Mouse (Mus musculus): ENCODE measurements around the gene Slc9a3r2.

Slc9a3r2 gene

DNA sequence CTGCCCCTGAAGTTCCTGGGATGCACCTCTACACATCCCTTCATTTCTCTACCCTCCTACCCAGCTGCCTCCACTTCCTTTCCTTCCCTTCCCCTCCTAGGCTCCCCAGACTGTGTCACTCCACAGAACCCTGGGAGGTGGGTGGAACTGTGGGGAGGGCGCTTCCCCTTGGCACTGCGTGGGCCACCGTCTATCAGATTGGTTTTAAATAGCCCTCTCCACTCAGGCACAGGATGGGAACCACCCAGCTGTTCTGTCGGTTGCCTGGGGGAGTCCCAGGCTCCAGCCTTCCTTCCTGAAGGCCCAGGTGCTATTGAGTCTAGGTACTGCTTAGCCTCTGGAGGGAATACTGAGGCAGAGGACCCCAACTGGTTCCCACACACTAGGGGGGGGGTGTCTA lies 15.1 kb downstream of the Slc9a3r2 start:
- peak; percentile 56 for DNase-seq

DNA sequence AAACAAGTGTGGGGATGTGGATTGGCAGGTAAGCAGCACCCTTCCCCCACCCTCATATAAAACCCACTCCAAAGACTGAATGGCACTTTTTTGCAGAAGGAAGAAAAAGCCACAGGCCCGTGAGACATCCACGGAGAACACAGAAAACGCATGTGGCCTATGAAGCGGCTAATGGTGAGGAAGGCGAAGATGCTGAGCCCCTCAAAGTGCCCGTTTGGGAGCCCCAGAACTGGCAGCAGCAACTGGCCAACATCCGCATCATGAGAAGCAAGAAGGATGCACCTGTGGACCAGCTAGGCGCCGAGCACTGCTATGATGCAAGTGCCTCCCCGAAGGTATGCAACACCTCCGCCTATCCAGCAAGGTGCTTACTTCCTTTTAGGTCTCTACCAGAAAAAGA lies 16.3 kb downstream of the Slc9a3r2 start:
- DNase-seq, result no peak

DNA sequence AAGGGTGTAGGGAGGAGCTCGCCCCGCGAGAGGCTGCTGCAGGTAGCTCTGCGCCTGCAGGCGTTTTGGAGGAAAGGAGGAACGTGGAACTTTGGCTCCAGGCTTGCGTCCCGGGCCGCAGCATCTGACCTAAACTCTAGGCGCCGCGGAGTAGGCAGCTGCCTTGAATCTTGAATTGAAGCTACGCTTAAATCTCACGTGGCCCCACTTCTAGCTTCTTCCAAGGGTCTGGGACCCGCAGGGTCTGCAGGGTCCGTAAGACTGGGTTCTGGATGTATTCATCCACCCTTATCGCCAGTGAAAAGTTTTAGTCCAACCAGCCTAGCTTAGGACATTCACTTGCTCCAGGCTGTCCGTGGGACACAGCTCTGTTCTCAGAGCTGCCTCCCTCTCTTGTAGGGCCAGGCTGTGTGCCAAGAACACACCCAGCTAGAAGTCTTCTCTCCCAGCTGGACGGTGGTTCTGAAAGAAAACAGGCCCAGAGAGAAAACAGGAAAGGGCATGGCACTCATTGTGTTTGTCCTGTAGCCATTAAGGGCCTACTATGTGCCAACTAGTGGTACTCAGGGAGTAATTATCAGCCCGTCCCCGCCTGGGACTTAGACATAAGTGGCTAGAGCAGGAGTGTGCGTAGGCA lies 17.2 kb downstream of the Slc9a3r2 start:
- DNase-seq, result peak; percentile 63

DNA sequence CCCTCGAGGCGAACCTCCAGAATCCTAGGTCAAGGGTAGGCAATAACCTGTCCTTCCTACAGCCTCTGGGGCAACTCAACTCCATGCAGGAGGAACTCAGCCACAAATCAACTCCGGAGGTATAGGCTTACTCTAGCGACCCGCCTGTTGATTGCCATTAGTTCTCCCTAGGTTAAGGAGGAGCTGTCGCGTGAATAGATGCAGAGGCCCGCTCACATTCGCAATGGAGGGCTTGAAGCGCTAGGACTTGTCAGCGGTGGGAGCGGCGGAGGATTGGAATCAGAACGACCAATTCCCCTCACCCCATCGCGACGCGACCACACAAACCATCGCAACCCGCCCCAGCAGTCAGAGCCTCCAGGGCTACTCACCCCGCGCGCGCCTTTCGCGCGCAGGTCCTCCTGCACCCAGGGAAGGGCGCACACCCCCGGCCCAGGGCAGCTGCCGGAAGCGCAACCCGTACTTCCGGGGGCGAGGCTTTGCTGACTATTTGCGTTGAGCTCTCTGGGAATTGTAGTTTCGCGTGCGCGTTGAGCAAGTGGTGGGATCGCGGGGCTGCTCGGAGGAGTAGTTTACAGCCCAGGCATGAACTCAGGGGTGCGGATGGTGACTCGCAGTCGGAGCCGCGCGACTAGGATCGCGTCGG lies 17.8 kb downstream of the Slc9a3r2 start, which contains the start of the genes Tsc2 and Nthl1:
Tsc2 (minus strand) TSS at position 464 of the 646 bp plus-strand sequence.
Nthl1 (plus strand) TSS at position 514 of the 646 bp plus-strand sequence.
- peak; percentile 80 for DNase-seq

DNA sequence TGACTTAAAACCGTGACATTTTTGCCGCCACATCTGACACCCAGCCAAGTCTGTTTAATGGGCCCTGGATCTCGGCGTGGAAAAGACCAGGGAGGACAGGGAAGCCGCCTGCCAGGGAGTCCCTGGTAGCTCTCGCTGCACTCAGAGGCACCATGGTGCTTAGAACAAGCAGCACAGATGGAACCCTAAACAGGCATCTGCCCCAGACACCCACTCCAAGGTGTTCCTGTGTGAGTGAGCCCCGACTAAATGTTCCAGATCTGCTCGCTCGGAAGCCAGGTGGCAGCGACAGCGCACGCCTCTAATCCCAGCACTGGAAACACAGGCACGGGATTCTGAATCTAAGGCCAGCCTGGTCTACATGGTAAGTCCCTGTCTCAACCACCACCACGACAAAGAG lies 20.1 kb downstream of the Slc9a3r2 start:
- DNase-seq, result no peak

DNA sequence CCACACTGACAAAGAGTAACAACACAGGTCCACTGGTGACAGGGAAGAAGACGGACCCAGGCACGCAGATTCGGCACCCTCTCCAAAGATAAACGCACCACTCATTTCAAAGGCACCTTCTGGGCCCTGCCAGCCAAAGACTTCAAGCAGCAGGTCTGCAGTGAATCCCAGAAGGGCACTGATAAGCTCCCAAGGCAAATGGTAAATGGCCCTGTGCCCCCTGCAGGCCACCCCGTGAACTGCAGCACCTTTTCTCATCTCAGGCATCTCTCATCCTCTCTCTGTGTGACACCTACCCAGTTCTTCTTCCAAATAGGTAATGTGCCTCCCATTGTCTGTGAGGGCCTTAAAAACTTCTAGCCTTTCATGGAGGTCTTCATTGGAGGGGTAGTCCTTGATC lies 21.5 kb downstream of the Slc9a3r2 start:
- DNase-seq, result peak; percentile 54

DNA sequence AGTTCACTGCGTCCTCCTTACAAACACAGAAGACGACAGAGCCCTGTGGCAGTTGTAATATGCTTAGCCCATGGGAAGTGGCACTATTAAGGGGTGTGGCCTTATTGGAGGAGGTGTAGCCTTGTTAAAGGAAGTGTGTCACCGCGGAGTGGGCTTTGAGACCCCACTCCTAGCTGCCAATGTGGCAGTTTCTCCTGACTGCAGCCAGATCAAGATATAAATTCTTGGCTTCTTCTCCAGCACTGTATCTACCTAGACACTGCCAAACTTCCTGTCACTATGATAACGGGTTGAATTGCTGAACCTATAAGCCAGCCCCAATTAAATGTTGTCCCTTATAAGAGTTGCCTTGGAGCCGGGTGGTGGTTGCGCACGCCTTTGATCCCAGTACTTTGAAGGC lies 24.7 kb downstream of the Slc9a3r2 start:
- DNase-seq, result no peak

DNA sequence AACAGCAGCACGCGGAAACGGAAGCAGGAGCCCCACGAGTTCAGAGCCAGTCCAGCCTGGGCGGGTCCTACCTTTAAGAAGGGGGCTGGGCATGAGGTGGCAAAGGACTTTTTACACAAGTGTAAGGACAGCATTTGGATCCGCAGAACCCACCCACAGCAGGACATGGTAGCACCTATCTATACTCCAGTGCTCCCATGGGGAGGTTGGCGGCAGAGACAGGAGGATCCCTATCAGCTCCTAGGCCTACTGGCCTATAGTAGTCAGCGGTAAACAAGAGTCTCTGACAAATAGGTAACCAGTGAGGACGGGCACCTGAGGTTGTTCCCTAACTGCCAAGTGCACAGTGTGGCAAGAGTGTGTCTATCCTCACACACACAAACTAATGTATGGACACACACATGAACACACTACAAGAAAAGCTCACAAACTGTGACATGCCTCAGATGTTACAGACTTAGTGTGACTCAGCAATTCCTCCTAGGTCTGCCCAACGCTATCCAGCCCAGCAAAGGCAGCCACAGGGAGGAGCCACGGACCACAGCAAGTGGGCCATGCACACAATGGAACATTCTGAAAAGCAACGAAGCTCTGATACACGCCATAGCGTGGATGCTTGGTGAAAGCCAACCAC lies 32.4 kb downstream of the Slc9a3r2 start:
- no peak for DNase-seq

DNA sequence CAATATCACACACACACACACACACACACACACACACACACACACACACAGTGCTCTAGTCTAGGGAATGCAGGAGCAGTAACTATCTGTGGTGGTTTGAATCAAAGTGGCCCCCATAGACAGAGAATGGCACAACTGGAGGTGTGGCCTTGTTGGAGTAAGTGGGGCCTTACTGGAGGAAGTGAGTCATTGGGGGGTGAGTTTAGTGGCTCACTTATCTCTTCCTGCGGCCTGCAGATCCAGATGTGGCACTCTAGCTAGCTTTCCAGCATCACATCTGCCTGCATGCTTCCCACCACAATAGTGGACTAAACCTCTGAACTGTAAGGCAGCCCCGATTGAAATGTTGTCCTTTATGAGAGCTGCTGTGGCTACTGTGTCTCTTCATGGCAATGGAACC lies 39.4 kb downstream of the Slc9a3r2 start:
- DNase-seq, result no peak

DNA sequence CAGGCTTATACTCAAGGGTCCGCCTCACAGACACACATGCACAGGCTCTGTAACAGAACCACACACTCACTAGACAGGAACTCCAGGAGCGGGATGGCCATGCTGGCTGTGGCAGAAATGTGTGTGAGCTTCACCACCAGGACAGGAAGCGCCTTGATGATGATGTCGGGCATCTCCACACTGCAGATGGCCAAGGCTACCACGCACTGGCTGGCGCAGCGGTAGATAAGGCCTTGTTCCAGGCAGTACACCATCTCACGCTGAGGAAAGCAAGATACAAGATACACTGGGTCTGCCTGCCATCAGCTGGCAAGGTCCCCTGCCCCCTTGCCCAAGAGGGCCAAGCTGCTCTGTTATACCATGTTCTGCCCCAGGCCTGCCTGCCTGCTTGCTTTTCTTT lies 41.3 kb downstream of the Slc9a3r2 start:
- DNase-seq, result no peak

DNA sequence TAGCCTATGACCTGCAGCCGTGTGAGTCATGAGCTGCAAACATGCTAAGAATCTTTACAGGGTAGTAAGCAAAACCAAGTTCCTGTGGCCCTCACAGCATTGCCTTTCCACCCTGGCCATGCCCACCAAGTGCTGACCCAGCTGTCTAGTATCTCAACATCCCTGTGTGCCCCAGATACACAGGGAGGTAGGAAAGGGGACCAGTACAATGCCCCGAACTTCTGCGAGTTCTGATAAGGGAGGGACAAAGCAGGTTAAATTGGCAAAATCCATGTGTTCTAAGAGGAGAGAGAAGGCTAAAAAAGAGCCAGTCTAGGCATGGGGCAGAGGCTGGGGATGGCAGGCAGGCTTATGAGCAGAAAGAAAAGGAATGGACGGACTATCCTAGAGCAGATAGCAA lies 41.8 kb downstream of the Slc9a3r2 start:
- no peak for DNase-seq

DNA sequence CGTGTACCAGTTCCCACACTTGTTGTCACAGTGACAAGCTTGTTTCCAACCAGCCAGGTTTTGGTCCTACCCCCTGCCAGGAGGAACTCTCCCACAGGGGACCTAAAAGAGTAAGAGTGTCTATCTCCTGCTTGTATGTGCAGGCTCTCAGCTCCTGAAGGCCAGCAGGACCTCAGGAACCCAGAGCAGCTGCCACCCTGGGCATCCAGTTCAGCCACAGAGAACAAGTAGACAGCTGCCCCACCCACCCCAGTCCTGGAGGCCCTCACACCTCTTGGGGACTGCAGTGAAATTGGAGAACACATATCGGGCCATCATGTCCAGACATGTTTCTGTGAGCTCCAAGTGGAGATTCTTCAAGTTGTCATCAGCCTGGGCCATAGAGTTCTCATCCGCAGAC lies 45.6 kb downstream of the Slc9a3r2 start:
- no peak for DNase-seq

DNA sequence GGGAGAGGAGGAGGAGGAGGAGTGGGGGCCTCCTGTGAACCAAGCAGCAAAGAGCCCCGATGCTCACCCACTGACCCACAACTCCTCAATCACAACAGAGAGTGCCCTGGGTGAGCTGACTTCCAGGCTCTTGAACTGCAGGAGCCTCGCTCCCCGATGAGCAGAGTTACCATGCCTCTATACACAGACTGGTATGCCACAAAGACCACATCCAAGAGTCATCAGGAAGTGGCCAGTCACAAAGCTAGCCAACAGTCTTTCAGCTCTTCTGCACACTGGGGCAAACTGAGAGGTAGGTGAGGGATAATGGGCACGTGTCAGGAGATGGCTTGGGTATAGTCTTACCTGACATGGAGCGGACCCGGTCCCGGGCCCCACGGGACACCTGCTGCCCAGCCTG lies 46.2 kb downstream of the Slc9a3r2 start:
- DNase-seq, result no peak

DNA sequence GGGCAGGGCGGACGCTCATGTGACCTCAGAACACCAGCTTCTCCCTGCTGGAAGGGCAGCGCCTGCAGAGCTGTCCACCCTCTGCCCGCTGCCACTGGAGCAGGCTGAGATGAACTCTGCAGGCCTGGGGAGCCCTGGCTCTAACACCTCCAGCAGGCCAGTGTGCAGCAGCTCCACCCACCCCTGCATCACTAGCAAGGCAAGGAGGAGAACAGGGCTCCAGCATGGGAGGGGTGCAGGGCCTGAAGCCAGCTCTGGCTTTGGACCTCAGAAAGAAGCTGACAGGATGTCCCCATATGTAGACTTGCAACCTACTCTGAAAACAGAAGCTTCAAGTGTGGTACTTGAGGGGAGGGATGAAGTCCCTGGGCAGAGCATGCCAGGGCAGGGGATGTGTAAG lies 49.6 kb downstream of the Slc9a3r2 start:
- no peak for DNase-seq

DNA sequence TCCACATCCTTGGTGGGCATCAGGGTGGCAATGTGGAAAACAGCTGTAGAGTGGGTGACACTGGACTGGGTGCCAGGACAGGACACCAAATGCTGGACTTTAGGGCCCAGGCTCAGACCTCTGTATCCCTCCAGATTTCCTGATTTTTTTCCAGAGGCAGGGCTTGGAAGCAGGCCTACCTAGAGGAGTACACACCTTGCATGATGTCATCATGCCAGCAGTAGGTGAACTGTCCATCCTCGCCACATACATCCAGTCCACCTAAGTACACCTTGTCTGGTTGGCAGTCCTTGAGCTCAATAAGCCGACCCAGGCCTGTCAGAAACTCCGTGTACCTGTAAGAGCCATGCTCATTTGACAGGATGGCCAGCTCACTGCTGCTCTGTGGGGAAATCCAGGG lies 52.1 kb downstream of the Slc9a3r2 start:
- DNase-seq, result no peak

DNA sequence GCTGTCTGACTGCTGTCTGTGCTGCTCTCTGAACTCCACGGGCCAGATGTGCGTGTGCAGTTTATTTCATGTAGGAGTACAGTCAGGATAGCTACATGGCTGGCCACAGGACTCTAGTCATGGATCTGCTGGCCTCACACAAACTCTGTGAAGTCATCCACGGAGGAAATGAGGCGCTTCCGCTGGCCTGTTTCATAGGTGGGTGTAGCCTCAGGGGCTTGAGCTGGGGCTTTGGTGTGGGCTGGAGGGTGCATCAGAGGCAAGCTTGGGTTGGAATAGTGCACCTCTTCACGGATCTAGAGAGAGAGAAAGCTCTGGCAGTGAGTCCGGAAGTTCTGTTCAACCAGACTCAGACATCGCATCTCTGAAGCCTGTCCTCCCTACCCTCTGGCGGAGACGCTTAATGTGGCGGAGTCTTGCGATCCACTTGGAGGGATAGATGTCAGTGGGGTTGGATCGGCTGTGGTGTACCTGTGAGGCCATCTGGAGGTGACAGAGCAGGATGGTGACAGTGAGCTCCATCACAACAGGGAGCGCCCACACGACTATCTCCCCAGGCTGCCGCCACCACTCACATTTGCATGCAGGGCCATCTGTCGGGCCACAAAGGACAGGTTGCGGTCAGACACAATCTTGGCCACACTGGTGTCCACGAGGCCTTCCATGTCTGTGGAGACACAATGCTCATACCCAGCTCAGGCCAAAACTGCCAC lies 53.5 kb downstream of the Slc9a3r2 start:
- DNase-seq, result no peak

DNA sequence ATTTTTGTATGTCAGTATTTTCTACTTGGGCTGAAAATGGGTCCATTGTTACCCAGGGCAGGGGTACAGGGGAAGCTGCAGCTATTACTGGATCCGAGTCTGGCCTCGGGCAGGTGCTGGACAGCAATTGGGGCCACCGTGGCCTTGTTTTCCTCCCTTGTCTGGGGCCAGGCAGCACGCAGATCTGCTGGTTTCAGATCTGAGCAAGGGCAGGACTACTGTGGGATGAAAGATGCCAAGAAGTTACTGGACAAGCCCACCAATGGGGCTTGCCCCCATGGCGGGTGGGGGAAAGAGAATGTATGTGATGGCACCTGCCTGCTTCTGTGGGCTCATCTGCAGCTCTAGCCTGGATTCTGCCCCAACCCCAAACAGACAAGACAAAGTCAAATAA lies 54.1 kb downstream of the Slc9a3r2 start:
- no peak for DNase-seq

DNA sequence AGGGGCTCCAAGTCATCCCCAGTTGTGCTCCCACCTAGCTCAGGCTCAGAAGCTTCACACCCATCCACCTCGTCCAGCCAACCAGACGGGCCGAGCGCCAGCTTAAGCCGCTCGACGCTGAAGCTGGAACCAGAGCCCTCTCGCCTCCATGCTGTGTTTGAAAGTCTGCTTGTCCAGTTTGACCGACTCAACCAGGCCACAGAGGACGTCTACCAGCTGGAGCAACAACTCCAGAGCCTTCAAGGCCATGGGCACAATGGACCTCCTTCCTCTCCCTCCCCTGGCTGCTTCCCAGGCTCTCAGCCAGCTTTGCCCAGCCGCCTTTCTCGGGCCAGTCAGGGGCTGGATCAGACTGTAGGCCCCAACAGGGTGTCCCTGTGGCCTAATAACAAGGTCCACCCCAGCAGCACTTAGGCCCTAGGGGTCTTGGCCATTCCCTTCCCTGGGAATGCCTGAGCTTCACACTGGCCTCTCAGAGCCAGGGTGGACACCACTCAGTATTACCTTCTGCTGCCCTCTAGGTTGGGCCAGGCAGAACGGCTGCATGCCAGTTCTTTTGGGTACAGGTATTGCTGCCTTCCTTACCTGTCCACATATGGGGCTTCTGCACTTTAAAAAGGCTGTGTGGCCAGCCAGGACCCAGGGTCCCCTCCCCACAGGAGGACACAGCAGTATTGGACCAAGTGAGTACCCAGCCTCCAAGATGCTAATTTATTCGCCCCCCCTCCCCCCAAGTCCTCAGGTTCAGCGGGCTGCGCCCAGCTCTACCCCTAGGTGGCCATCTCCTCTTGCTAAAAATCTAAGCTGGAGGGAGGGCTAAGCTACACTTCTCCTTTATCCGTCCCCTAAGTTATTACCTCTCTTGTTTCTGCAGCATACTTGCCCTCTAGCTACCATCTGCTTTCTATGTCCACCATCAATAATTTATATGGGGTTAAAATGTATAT lies 54.7 kb downstream of the Slc9a3r2 start:
- DNase-seq, result no peak

DNA sequence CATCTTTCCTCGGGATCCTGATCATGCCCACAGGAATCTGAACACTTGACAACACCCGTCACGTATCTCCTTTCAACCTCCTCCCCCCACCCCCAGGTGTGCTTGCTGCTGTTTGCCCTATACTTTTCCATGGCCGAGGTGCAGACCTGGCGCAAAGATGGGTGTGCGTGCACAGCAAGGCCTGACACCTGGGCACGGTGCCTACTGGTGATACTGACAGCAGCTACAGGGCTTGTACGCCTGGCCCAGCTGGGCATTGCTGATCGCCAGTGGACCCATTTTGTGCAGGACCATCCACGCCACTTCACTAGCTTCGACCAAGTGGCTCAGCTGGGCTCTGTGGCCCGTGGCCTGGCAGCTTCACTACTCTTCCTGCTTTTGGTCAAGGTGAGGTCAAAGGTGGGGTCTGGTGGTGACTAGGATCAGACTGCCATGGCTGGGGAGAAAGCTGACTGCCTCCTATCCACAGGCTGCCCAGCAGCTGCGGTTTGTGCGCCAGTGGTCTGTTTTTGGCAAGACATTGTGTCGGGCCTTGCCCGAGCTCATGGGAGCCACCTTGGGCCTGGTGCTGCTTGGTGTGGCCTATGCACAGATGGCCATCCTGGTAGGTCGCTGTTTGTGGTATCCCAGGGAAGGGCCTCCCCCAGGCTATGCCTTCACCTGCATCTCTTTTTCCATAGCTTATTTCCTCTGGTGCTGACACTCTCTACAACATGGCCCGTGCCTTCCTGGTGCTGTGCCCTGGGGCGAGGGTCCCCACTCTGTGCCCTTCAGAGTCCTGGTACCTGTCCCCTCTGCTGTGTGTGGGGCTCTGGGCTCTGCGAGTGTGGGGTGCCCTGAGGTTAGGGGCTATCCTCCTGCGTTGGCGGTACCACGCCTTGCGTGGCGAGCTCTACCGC lies 55.9 kb downstream of the Slc9a3r2 start:
- DNase-seq, result no peak

DNA sequence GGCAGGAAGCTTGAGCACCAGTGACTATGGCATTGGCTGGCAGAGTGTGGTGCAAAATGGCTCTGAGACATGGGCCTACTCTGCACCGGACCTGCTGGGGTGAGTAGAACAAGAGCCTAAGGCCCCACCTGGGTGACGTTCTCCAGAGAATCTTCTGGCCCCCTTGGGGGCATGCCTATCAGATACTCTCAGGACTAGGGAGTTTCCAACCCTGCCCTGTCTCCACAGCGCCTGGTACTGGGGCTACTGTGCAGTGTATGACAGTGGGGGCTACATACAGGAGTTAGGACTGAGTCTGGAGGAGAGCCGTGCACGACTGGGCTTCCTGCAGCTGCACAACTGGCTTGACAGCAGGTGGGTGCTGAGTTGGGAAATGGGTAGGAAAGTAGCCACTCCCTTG lies 56.9 kb downstream of the Slc9a3r2 start:
- DNase-seq, result no peak

DNA sequence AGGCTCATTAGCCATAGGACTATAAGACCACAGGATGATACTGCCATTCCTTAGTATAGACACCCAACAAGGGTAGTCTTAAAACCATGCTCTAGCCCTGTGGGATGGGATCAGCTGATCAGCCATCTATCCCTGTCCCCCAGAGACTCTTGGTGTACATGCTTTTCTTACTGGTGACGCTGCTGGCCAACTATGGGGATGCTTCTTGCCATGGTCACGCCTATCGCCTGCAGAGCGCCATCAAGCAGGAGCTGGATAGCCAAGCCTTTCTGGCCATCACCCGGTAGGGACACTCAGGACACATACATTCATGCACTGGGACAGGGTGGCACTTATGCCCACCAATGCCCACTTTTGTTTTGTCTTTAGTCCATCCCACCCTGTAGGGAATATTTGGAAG lies 58.4 kb downstream of the Slc9a3r2 start:
- no peak for DNase-seq

DNA sequence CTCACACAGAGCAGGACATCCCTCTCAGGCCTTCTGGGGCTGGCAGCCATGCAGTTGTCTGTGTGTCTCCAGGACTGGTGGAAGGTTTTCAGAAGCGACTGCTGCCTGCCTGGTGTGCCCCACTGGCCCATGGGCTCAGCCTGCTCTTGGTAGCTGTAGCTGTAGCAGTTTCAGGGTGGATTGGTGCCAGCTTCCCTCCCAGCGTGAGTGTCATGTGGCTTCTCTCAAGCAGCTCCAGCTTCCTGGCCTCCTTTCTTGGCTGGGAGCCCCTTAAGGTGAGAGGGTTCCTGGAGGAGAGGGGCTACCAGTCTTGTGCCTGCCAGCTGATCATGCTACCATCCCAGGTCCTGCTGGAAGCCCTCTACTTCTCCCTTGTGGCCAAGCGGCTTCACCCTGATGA lies 59.2 kb downstream of the Slc9a3r2 start:
- no peak for DNase-seq
